Mouse (Mus musculus) kidney, adult 2 months (tissue): ENCODE data around the gene Magi2.

Experiments used
- CTCF ChIP-seq: fragments of 200-500 bp; conservative IDR thresholded peaks from 2 replicates; pipeline ENCODE4 v1.5.1; 2011; ENCODE audit warnings: low read depth, mild to moderate bottlenecking, control low read depth, low read length, moderate library complexity, mixed read lengths; ENCODE audit not compliant: insufficient read depth, insufficient read length
- POLR2A ChIP-seq: fragments of 200-500 bp; IDR thresholded peaks from one replicate; pipeline ENCODE4 v1.6.1; 2011; ENCODE audit warnings: low read depth, low read length, control low read depth

DNA sequence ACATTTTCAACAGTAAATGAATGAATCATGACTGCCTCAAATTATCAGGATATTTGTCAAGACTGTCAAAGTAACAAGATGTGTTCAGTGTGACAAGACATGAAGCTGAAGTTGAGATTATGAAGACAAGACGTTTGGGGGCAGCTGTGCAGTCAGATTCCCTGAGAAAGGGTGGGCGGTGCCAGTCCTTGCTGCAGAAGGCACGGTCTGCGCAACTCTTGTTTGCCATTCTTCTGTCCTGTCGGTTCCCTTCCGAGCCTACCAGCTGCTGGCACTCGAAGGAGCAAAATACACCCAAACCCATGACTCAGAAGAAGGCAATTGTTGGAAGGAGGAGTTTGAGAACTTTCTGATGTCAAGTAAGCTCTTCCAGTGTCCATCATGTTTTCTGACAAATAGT is 852.1 kb downstream of the Magi2 start:
- TF ChIP-seq CTCF = no peak
- TF ChIP-seq POLR2A = no peak
